Mouse (Mus musculus) intestine, postnatal 0 days (tissue): Measurements from ENCODE around the gene Tas2r129. TPM values are rescaled to one million over a fixed set of nuclear protein-coding genes. Genes with fewer than 3 reads are reported as not detected.
"Not testable (repeated sequence)": the region's sequence is repeated elsewhere in the genome, so short reads cannot be mapped to it uniquely, and the experiment has no call there.

ENCODE experiments used
- ATAC-seq: fragments of 200-750 bp; cut with Nextera tagmentation; 2 replicates; pipeline ENCODE4 v1.8.0; 2017; ENCODE audit warnings: mild to moderate bottlenecking, moderate TSS enrichment, moderate library complexity
- H3K27ac ChIP-seq: fragments of 300-500 bp; sonication (generic); 2 replicates; pipeline ENCODE4 v1.5.1; 2014; ENCODE audit warnings: mild to moderate bottlenecking, low read depth, low read length, moderate library complexity
- H3K27me3 ChIP-seq: fragments of 300-500 bp; sonication (generic); replicated peaks from 2 replicates; pipeline ENCODE4 v1.6.1; 2014; ENCODE audit warnings: low read length, mixed read lengths; ENCODE audit not compliant: control insufficient read depth, insufficient read depth
- H3K36me3 ChIP-seq: fragments of 300-500 bp; sonication (generic); 2 replicates; pipeline ENCODE4 v1.6.1; 2014; ENCODE audit warnings: mild to moderate bottlenecking, moderate library complexity; ENCODE audit not compliant: control insufficient read depth, insufficient read depth
- H3K4me1 ChIP-seq: fragments of 300-500 bp; sonication (generic); replicated peaks from 2 replicates; pipeline ENCODE4 v1.6.1; 2014; ENCODE audit warnings: antibody characterized with exemption, low read length, mixed read lengths; ENCODE audit not compliant: control insufficient read depth, insufficient read depth
- H3K4me2 ChIP-seq: fragments of 300-500 bp; sonication (generic); replicated peaks from 2 replicates; pipeline ENCODE4 v1.6.1; 2014; ENCODE audit warnings: low read depth, mild to moderate bottlenecking, moderate library complexity
- H3K4me3 ChIP-seq: fragments of 300-500 bp; sonication (generic); 2 replicates; pipeline ENCODE4 v1.5.1; 2014; ENCODE audit warnings: low read depth, low read length
- H3K9ac ChIP-seq: fragments of 300-500 bp; sonication (generic); 2 replicates; pipeline ENCODE4 v1.6.1; 2014; ENCODE audit warnings: mild to moderate bottlenecking, low read depth, low read length
- H3K9me3 ChIP-seq: fragments of 300-500 bp; sonication (generic); 2 replicates; pipeline ENCODE4 v1.6.1; 2016; ENCODE audit warnings: mixed run types; ENCODE audit not compliant: control insufficient read depth
- CTCF ChIP-seq: sonication (generic); IDR thresholded peaks from 2 replicates; pipeline ENCODE4 v1.5.1; 2016; ENCODE audit warnings: low read depth, mild to moderate bottlenecking, control low read depth, antibody characterized with exemption, moderate library complexity
- WGBS: fragments of 180-500 bp; shearing (Covaris S2); extraction: QIAGEN DNeasy Blood & Tissue Kit; methylation state at CpG from one replicate; pipeline ENCODE4 v1.1.7; 2014; 5-methylcytosine and 5-hydroxymethylcytosine counted together
- polyA plus RNA-seq: library from polyadenylated mRNA; unstranded; fragments of >200 nt; fragmentation: Nextera tagmentation; extraction: Ambion mirVana; gene quantifications from 2 replicates; pipeline ENCODE4 v1.2.1, GENCODE M21; 2015

The Tas2r129 gene
- not detected in 2 replicates for polyA plus RNA-seq

DNA sequence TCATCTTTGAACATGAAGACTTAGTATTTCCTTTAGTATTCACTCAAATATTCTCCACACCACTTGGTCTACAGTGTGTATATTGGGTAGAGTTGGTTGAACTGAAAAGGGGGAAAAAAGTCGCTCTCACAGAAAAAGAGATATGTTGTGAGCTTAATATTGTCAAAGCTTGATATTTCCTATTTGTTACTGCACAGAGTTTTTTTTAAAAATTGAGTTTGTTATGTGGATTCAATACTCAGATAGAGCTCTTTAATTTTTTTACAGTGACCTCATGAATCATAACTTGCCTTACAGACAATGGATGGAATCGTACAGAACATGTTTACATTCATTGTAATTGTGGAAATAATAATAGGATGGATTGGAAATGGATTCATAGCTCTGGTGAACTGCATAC lies at the start of gene Tas2r129:
Tas2r129 (plus strand) TSS at position 301 of the 400 bp plus-strand sequence.
- no peaks in the 10 kb centered on the region for H3K4me1 ChIP-seq
- 66% methylated on average over 2 of the region's 2 CpGs for WGBS

DNA sequence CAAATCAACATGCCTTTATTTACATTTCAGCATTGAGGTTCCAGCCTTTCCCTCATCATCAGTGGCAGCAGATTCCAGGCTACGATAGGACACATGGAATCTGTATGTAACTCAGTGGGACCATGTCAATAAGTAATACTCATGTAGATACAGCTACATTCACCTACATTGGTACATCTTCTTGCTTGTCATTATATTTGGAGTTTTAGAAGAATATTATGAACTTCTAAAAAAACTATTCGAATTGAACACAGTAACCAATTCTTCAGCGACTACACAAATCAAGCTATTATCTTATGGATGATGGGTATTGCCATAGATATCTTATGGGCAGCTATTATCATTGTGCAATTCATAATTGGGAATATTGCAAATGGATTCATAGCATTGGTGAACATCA lies 41.6 kb upstream of the Tas2r129 start, which contains the start of gene Tas2r125:
Tas2r125 (plus strand) TSS at position 301 of the 400 bp plus-strand sequence.
- Histone ChIP-seq H3K4me3 (no peak within 1 kb of the TSS), H3K9ac (no peak within 1 kb of the TSS), H3K27ac (no peak within 1 kb of the TSS), H3K27me3 (no peaks in the 10 kb centered on the region), H3K4me1 (no peaks in the 10 kb centered on the region), H3K4me2 (no peak within 1 kb of the TSS), H3K36me3 (no peaks in the 10 kb centered on the region), H3K9me3 (no peaks in the 10 kb centered on the region)
- no peak for ATAC-seq
- TF ChIP-seq CTCF = no peak
- 76% methylated on average over 3 of the region's 3 CpGs for WGBS

More for the DNA sequence above, at the start of gene Tas2r129:
- no peak for TF ChIP-seq CTCF
- Histone ChIP-seq H3K27me3 (no peaks in the 10 kb centered on the region), H3K4me2 (no peak within 1 kb of the TSS), H3K9ac (no peak within 1 kb of the TSS), H3K27ac (no peak within 1 kb of the TSS), H3K4me3 (no peak within 1 kb of the TSS), H3K9me3 (no peaks in the 10 kb centered on the region), H3K36me3 (no peaks in the 10 kb centered on the region)
- no peak for ATAC-seq

DNA sequence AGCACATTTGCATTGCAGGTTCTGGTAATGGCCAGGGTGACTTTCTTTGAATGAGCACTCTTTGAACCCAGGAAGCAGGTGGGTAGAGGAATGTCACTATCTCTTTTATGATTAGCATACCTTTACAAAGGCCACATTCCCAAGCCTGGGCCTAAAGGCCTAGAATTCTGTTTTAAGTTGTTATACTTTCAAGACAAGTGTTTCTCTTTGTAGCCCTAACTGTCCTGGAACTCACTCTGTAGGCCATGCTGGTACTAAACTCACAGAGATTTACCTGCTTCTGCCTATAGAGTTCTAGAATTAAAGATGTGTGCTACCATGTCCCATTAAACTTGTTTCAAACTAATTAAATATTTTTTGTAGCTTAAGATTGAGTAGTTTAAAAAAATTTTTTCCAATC lies 9.5 kb upstream of the Tas2r129 start:
- H3K9ac ChIP-seq, H3K9me3 ChIP-seq, H3K4me3 ChIP-seq, H3K27me3 ChIP-seq, H3K4me1 ChIP-seq, H3K27ac ChIP-seq, ATAC-seq, H3K4me2 ChIP-seq, H3K36me3 ChIP-seq: not testable (repeated sequence)

DNA sequence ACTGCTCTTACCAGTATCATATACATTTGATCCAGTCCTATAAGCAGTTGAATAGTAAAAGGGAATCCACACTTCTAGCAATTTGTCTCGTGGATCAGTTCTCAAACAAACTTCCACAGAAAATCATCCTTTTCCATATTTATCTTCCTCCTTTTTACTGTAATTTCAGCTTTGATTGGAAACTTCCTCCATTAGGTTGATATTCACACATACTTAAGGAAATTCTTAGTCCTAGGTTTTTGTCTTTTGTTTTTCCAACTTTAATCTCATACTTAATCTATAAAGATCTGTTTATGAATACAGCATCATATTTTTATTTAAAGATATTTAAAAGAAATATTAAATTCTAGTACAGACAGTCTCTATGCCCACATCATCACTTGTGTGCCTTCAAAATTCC lies 6.9 kb downstream of the Tas2r129 start, which contains the start of gene Tas2r131:
Tas2r131 (minus strand) TSS at position 101 of the 400 bp plus-strand sequence.
- Histone ChIP-seq H3K27ac (no peak within 1 kb of the TSS), H3K9ac (no peak within 1 kb of the TSS), H3K4me2 (no peak within 1 kb of the TSS), H3K4me1 (no peaks in the 10 kb centered on the region), H3K9me3 (no peaks in the 10 kb centered on the region), H3K27me3 (no peaks in the 10 kb centered on the region), H3K36me3 (no peaks in the 10 kb centered on the region), H3K4me3 (no peak within 1 kb of the TSS)
- no peak for TF ChIP-seq CTCF
- ATAC-seq = no peak
- 57% methylated on average over 1 of the region's 1 CpGs for WGBS

DNA sequence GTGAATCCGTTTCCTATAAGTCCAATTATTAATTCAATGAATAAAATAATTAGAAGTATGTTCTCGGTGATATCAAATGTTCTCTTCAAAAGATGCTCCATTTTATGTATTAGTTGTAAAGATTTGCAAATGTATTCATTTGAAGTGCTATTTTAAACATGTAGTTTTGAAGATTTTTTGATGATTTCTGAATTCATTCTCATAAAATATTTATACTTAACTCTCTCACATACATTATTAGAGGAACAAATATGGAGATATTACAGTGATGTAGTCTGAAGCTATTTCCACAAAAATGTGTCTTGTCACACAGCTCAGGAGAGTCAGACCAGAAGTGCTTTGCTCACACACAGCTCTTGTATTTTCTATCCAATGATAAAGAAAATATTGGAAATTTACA lies 30.0 kb downstream of the Tas2r129 start, which contains the start of gene Tas2r109:
Tas2r109 (minus strand) TSS at position 101 of the 400 bp plus-strand sequence.
- Histone ChIP-seq H3K9ac (no peak within 1 kb of the TSS), H3K36me3 (no peaks in the 10 kb centered on the region), H3K4me3 (no peak within 1 kb of the TSS), H3K9me3 (no peaks in the 10 kb centered on the region), H3K4me2 (no peak within 1 kb of the TSS), H3K27ac (no peak within 1 kb of the TSS), H3K27me3 (no peaks in the 10 kb centered on the region), H3K4me1 (no peaks in the 10 kb centered on the region)
- ATAC-seq = no peak
- TF ChIP-seq CTCF = no peak
- WGBS = 74% methylated on average over 2 of the region's 2 CpGs

Other genes with a start within 250 kb of the Tas2r129 start
- not detected in 2 replicates for gene Tas2r122, start 239.2 kb upstream of the Tas2r129 start, polyA plus RNA-seq
- not detected in 2 replicates for gene Tas2r115, start 213.1 kb upstream of the Tas2r129 start, polyA plus RNA-seq
- gene Tas2r124, start 196.4 kb upstream of the Tas2r129 start, polyA plus RNA-seq = not detected in 2 replicates
- not detected in 2 replicates for gene Tas2r102, start 189.0 kb upstream of the Tas2r129 start, polyA plus RNA-seq
- gene Tas2r136, start 172.9 kb upstream of the Tas2r129 start, polyA plus RNA-seq = not detected in 2 replicates
- gene Tas2r117, start 148.3 kb upstream of the Tas2r129 start, polyA plus RNA-seq = not detected in 2 replicates
- gene Tas2r123, start 104.0 kb upstream of the Tas2r129 start, polyA plus RNA-seq = not detected in 2 replicates
- not detected in 2 replicates for gene Tas2r116, start 95.7 kb upstream of the Tas2r129 start, polyA plus RNA-seq
- not detected in 2 replicates for gene Tas2r110, start 83.1 kb upstream of the Tas2r129 start, polyA plus RNA-seq
- gene Tas2r113, start 58.1 kb upstream of the Tas2r129 start, polyA plus RNA-seq = not detected in 2 replicates
- not detected in 2 replicates for gene Tas2r125, start 41.5 kb upstream of the Tas2r129 start, polyA plus RNA-seq
- not detected in 2 replicates for gene Tas2r131, start 6.8 kb downstream of the Tas2r129 start, polyA plus RNA-seq
- gene Tas2r109, start 29.9 kb downstream of the Tas2r129 start, polyA plus RNA-seq = not detected in 2 replicates
- gene Tas2r103, start 86.0 kb downstream of the Tas2r129 start, polyA plus RNA-seq = not detected in 2 replicates
- not detected in 2 replicates for gene Tas2r140, start 104.7 kb downstream of the Tas2r129 start, polyA plus RNA-seq
- 73.1 and 77.4 TPM in 2 replicates for gene Smim10l1, start 153.8 kb downstream of the Tas2r129 start, polyA plus RNA-seq